Mouse (Mus musculus): ENCODE results near the gene Cdkn1a.
"Not testable (repeated sequence)": the region's sequence is repeated elsewhere in the genome, so short reads cannot be mapped to it uniquely, and the experiment has no call there.

The Cdkn1a gene

GRCm38 (mm10) chr17:29090776-29091175 is at the start of gene Cdkn1a:
Cdkn1a (plus strand) TSS chr17:29090976.
- DNase-seq (ENCODE audit: low spot score in 2 of 2) = no peak

DNA sequence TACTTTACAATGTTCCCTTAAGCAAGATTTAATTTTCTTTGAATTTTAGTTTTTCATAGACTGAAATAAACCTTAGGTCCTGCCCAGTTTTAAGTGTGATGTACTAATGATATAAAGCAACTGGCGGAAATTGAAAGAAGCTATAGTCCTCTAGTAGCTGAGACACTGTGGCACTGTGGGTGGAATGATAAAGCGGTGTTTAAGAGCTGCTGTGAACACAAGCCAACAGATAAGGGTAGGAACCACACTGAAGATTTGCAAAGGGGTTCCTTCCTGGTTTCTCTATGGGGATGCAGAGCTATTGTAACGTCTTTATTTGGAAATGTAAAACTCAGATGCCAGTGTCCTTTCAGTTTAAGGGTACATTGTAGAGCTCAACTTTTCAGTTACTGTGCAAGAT is 49.1 kb upstream of the Cdkn1a start:
- not testable (repeated sequence) for DNase-seq (ENCODE audit: low spot score in 2 of 2)

DNA sequence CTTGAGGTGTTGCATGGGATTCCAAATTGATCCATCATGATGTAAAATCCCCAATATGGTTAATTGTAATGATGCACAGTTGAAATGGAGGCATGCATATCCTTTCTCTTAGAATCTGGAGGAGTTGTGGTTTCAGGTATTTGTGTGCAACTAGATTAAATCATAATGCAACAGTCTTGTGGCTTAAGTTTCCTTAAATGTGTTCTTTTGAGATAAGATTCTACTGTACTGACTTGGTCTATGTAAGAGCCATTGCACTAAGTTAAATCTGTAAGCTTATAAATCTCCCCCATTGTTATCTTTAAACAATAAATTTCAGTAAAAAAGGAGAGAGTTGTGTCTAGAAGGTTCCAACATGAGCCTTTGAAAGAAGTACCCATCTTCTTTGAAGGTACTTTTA is 48.2 kb upstream of the Cdkn1a start:
- no peak for DNase-seq (ENCODE audit: low spot score in 2 of 2)

- DNase-seq (ENCODE audit: low spot score in 2 of 2) = no peak
These were observed 47.2 kb upstream of the Cdkn1a start for GRCm38 (mm10) chr17:29043583-29043982.

GRCm38 (mm10) chr17:29044146-29044924 is 46.4 kb upstream of the Cdkn1a start:
- no peak for DNase-seq (ENCODE audit: low spot score in 2 of 2)

DNA sequence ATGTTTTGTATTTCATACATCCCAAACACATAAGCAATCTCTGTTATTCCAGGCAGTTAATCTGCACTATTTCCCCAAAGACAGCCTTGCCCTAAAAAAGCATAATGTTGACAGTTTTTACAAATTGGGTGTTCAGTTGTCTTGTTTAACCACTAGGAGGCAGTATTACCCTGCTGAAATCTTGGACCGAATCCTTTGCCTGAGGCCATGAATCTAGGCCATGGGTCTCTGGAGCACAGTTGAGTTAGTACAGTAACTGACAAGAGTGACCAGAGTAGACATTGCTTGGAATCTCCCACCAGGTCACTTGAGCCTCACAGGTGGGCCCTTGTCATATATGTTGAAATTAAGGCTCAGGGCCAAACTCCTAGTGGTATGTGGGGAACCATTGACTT is 45.9 kb upstream of the Cdkn1a start:
- no peak for DNase-seq (ENCODE audit: low spot score in 2 of 2)

- peak in 1 of 2 experiments; percentile 45 for DNase-seq (ENCODE audit: low spot score in 2 of 2)
These were observed 44.8 kb upstream of the Cdkn1a start for GRCm38 (mm10) chr17:29045741-29046530.

DNA sequence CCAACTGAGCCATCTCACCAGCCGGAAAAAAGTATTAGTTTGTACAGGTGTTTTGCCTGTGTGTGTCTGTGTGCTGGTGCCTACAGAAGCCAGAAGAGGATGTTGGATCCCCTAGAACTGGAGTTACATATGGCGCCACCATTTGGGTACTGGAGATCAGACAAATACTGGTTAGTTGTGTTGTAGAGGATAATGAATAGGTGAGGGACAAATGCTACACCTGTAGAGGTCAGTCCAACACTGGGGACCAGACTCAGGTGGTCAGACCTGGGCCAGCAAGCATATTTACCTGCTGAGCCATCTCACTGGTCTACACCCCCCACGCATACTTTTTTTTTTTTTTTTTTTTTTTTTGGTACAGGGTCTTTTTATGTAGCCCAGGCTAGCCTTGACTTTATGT is 43.9 kb upstream of the Cdkn1a start:
- DNase-seq (ENCODE audit: low spot score in 2 of 2) = no peak

GRCm38 (mm10) chr17:29047697-29048514 is 42.9 kb upstream of the Cdkn1a start:
- DNase-seq (ENCODE audit: low spot score in 2 of 2) = no peak

DNA sequence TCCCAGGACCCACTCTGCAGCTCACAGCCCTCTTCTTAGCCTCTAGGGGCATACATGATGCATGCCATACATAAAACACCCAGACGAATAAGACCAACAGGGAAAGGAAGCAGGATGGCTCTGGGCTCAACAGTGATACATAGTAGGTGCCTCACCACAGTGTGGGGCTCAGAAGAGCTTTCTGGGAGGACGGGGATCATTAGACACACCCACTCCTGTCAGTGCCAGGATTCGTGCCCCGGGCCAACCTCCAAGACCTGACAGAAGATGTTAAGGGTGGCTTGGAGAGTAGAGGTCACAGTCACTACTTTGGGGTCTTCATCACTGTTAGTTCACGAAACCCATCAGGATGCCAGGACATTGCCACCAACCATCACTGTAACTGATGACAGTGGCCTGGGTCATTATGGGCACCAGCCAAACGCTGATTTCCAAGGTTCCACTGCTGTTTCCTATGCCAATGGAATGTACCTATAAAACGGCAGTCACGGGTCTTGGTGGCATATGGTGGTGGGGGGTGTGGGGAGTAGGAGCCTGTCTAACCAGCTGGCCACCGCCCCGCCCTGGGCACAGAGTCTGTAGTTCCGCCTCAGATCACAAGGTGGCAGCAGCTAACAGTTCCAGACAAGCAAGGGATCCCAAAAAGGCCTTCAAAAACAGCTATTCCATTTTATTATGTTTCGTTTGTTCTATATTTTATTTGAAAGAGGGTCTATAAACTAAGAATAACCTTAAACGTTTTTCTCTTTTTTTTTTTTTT is 41.8 kb upstream of the Cdkn1a start:
- DNase-seq (ENCODE audit: low spot score in 2 of 2) = peak; percentile 60 to 67

DNA sequence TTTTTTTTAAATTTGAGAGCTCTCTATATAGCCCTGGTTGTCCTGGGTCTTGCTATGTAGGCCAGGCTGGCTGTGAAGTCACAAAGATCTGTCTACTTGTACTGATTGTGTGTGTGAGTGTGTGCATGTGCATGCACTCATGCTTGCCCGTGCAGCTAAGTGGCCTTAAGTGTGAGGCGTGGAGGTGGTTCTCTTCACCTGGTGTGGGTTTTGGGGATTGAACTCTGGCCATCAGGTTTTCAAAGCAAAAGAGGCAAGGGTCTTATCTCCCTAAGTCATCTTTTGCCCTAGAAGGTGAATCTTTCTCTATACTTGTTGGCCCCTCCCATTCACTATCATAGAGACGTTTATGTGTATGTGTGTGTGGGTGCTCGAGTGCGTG is 41.3 kb upstream of the Cdkn1a start:
- DNase-seq (ENCODE audit: low spot score in 2 of 2) = no peak

GRCm38 (mm10) chr17:29049923-29050322 is 40.9 kb upstream of the Cdkn1a start:
- DNase-seq (ENCODE audit: low spot score in 2 of 2) = no peak

GRCm38 (mm10) chr17:29050791-29051190 is 40.0 kb upstream of the Cdkn1a start:
- no peak for DNase-seq (ENCODE audit: low spot score in 2 of 2)

- DNase-seq (ENCODE audit: low spot score in 2 of 2) = no peak
These were observed 37.7 kb upstream of the Cdkn1a start for GRCm38 (mm10) chr17:29053067-29053466.

GRCm38 (mm10) chr17:29053841-29054240 is 36.9 kb upstream of the Cdkn1a start:
- DNase-seq (ENCODE audit: low spot score in 2 of 2) = no peak

GRCm38 (mm10) chr17:29054429-29054828 is 36.3 kb upstream of the Cdkn1a start:
- no peak for DNase-seq (ENCODE audit: low spot score in 2 of 2)

GRCm38 (mm10) chr17:29055586-29055985 is 35.2 kb upstream of the Cdkn1a start:
- DNase-seq (ENCODE audit: low spot score in 2 of 2) = no peak

DNA sequence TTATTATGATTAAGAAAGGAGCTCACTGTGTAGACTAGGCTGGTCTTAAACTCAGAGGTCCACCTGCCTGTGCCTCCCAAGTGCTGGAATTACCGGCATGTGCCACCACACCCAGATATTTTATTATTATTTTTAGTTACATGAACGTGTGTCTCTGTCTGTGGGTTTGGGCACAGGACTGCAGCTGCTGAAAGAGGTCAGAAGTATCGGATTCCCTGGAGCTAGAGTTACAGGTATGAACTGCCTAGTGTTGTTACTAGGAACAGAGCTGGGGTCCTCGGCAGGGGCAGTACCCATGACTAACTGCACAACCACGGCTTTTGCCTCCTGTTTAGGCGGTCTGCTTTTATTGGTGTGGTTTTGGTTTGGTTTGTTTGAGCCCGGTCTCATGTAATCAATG is 34.6 kb upstream of the Cdkn1a start:
- no peak for DNase-seq (ENCODE audit: low spot score in 2 of 2)

DNA sequence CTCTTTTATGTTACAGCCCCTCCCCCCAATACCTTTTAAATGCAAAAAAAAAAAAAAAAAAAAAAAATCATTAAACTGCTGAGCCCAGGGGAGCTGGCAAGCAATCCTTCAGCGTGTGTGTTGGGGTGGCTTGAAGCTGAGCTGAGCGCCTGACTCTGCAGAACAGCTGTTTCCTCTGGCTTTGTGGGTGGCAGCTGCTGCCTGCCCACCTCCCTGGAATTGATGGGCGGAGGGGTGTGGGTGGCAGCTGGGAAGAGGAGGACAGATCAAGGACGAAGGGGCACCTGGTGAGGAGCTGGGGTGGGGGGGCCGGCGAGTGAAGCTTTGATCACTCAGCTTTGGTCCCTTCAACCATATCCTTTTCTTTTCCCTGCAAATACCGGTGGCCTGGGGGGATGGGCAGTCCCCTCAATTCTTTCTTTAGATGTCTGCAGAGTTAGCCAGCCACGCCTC is 34.1 kb upstream of the Cdkn1a start:
- DNase-seq (ENCODE audit: low spot score in 2 of 2) = no peak

DNA sequence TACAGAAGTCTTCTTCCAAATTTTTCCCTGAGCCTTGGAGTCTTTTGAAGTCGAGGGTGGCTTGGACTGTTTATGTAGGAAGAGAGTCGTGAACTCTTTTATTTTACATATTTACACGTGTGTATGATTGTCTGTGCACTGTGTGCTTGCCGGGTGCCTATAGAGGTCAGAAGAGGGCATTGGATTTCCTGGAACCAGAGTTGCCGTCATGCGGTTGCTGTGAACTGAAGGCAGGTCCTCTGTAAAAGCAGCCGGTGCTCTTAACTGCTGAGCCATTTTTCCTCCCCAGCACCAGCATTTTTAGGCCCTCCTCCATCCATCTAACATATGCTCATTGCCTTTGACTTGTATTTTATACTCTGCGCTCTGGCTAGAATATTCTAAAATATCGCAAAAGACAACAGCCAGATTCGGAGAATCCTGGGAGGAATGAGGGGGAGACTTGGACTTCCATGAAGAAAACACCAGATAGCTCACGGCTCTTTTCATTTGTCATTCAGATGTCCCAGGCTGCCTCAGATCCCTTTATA is 33.4 kb upstream of the Cdkn1a start:
- no peak for DNase-seq (ENCODE audit: low spot score in 2 of 2)

- no peak for DNase-seq (ENCODE audit: low spot score in 2 of 2)
These were observed 32.8 kb upstream of the Cdkn1a start for GRCm38 (mm10) chr17:29057961-29058360.

All from spleen, postnatal 36 days (tissue).